Mouse (Mus musculus) left cerebral cortex, adult 8-10 months (tissue): ENCODE data around the gene Dnttip1. TPM values are rescaled to one million over a fixed set of nuclear protein-coding genes. Genes with fewer than 3 reads are reported as not detected.
"Not testable (repeated sequence)": the region's sequence is repeated elsewhere in the genome, so short reads cannot be mapped to it uniquely, and the experiment has no call there.

ENCODE experiments used
- DNase-seq, 2 experiments: peaks; one replicate each; pipeline ENCODE4 v3.0.0; 2022; ENCODE audit warnings: low spot score in 2 of 2
- total RNA-seq, 4 experiments: library from RNA; stranded (reverse); gene quantifications; 2 replicates each; pipeline ENCODE4 v1.2.4; 2022

Gene Dnttip1
- total RNA-seq = 10 to 100 TPM; 32.2 to 38.7 (median 35.5) TPM

DNA sequence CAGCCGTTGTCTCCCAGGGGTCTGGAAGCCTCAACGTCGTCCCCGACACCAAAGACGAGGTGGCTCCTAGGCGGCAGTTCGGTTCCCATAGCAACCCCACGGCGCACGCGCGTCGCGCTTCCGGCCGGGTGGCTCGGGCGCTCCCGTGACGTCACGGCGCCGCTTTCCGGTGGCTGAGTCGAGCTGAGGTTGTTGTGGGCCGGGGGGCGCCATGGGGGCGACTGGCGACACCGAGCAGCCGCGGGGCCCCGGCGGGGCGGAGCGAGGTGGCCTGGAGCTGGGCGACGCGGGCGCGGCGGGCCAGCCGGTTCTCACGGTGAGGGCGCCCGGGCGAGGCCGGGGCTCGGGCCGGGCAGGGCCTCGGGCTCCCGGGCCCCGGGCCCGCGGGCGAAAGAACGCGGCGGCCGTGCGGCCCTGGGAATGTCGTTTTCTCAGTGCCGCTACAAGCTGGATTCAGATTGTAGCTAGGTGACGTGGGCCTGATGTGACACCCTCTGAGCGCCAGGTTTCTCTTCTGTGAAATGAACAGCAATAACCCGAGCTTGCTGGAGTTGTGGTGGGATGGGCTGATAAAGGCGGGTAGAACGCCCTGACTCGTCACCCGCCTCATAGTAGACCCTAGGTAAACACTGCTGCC lies at the start of gene Dnttip1, which contains the start of gene Wfdc3:
Gene Dnttip1, plus strand, starts transcription at position 141 of the 637 bp plus-strand sequence.
Gene Wfdc3, minus strand, starts transcription at position 89 of the 637 bp plus-strand sequence.
- peak; percentile 90 for DNase-seq

GRCm38 (mm10) chr2:164698201-164698600 lies 47.6 kb upstream of the Dnttip1 start, which contains the start of gene Spint4:
Gene Spint4, plus strand, starts transcription at chr2:164698501.
- DNase-seq = no peak

- DNase-seq = no peak
Measured at GRCm38 (mm10) chr2:164700959-164701358, 44.8 kb upstream of the Dnttip1 start.

- DNase-seq = no peak
Measured at GRCm38 (mm10) chr2:164701761-164702160, 44.0 kb upstream of the Dnttip1 start.

GRCm38 (mm10) chr2:164704235-164704634 lies 41.5 kb upstream of the Dnttip1 start:
- no peak for DNase-seq

DNA sequence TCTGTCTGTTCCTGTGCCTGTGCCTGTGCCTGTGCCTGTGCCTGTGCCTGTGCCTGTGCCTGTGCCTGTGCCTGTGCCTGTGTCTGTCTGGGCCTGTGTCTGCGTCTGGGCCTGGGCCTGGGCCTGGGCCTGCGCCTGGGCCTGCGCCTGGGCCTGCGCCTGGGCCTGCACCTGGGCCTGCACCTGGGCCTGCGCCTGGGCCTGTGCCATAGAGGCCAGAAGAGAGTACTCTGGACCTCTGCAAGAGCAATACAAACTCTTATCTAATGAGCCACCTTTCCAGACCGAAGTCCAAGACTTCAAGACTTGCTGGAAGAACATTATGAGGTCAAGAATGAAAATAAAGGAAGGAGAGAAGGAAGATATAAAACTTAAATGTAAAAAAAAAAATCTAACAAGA lies 40.5 kb upstream of the Dnttip1 start:
- no peak for DNase-seq

DNA sequence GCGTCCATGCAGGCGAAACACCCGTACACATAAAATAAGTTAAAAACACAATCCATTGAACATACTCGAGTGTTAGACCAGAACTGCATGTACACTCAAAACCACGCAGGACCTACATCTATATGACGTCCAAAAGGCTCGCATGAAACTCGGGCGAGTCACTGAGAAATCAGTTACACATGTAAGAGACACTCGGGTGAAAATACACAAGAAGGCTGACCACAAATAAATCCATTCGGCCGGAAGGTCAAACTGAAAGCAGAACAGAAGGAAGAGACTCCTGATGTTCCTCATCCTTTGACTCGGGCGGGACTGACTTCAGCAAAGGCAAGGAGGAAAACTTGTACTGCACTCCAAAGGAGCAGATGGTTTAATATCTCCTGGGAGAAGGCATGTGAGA lies 39.8 kb upstream of the Dnttip1 start:
- DNase-seq = no peak

- no peak for DNase-seq
Measured at GRCm38 (mm10) chr2:164715005-164715404, 30.8 kb upstream of the Dnttip1 start, which contains the start of gene Spint5. Gene Spint5, plus strand, starts transcription at chr2:164715305.

- DNase-seq = not testable (repeated sequence)
Measured at GRCm38 (mm10) chr2:164716194-164716786, 29.5 kb upstream of the Dnttip1 start.

DNA sequence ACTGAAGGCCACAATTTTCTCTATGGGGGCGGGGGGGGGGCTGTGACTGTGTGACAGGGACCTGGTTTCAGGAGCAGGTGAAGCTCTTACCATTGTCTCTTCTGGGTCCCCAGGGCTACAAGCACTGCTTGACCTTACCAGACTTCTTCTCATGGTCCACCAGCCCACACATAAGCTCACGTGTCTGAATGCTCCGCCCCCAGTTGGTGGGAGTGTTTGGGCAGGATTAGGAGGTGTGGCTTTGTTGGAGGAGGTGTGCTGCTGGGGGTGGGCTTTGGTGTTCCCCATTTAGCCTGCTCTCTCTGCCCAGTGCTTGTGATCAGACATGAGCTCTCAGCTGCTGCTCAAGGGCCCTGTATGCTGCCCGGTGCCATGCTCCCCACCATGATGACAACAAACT lies 22.5 kb upstream of the Dnttip1 start:
- no peak for DNase-seq

- peak in 1 of 2 experiments; percentile 30 for DNase-seq
Measured at GRCm38 (mm10) chr2:164725895-164726619, 19.7 kb upstream of the Dnttip1 start.

- no peak for DNase-seq
Measured at GRCm38 (mm10) chr2:164731719-164732118, 14.1 kb upstream of the Dnttip1 start.

DNA sequence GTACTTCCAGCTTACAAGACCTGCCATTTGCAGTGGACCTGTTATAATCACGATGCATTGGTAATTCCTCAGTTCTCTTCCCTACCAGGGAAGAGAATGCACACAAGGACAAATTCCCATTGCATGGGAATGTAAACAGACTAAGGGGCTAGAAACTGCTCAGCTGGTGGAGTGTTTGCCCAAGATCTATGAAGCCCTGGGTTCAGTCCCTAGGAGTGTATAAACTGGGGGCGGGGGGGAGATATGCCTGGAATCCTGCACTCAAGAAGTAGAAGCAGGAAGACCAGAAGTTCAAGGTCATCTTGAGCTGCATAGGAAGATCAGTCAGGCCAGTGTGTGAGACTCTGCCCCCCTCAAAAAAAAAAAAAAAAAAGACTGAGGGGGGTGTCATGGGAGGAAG lies 12.5 kb upstream of the Dnttip1 start:
- no peak for DNase-seq

DNA sequence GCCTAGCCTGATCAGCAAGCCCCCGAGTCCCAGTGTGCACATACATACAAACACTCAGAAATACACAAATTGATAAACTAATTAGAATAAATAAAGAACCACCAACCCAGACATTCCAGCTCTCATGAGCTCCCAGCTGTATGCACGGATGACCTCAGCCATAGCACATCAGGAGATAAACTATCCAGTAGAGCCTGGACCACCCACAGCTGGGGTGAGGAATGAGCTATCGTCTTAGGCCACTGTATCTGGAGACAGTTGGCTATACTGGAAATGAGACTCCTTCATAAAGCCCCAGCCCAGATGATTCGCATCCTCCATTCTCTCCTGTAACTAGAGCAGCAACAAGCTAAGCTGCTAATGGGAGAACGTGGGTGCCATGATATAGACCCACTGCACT lies 10.9 kb upstream of the Dnttip1 start:
- DNase-seq = no peak

GRCm38 (mm10) chr2:164735446-164735845 lies 10.3 kb upstream of the Dnttip1 start:
- no peak for DNase-seq

GRCm38 (mm10) chr2:164737377-164738090 lies 8.2 kb upstream of the Dnttip1 start:
- no peak for DNase-seq

- no peak for DNase-seq
Measured at GRCm38 (mm10) chr2:164739876-164740275, 5.9 kb upstream of the Dnttip1 start.

DNA sequence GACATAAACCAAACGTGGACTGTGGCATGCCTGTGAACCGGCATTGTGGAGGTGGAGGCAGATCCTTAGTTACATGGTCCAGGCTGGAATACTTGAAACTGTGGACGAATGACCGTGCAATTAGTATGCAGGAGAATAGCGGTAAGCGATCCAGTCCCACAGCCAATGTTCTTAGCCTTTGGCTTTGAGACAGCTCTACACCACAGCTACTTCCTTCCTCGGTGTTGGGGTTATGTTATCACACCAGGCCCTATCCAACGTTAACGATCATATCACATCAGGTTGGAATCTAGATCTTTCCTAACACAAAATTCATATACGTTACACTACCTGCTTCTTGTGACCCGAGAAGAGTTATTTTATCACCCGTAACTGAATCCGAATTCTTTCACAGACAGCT lies 796 bp upstream of the Dnttip1 start:
- no peak for DNase-seq

DNA sequence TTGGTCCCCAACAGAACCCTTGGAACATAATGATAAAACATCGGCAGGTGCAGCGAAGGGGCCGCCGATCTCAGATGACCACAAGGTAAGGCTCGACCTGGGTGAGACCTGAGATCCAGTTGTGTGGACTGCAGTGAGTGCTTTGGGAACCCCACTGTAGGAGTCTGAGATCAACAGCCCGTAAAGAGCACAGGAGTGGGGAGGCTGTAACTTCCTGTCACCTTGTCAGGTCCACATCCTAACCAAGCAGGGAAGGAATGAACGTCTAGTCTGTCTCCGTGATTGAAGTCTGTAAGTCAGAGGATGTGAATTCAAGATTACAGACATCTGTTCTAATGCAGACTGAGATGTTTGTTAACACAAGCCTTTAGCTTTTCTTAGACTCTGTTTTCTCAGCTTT lies 910 bp downstream of the Dnttip1 start:
- no peak for DNase-seq

DNA sequence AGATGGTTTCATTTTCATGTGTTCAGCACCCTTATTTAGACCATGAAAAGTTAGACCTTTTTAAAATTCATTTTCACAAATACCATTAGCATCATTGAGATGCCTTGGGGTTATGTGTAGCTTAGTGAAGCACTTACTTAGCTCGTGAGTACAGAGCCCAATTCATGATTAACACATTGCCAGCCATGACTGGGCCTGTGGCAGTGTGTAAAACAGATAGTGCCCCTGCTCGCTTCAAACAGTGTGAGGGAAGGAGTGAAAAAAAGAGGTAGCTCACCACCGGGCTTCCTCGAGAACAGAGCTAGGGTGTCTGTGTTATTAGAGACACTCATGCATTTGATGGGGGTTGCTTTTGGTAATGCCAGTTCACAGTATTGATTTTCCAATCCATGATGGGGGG lies 2.4 kb downstream of the Dnttip1 start:
- DNase-seq = no peak

DNA sequence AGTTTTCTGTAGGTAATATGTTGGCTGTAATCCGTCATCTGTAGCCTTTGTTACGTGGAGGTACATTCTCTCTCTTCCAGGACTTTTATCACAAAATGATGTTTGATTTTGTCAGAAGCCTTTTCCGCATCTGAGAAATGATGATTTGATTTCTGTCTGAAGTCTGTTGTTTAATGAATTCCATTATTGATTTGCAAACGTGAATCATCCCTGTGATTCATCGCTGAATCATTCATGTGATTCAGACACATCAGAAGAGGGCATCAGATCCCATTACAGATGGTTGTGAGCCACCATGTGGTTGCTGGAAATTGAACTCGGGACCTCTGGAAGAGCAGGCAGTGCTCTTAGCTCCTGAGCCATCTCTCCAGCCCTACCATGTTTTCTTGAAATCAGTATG lies 3.2 kb downstream of the Dnttip1 start:
- DNase-seq = no peak

DNA sequence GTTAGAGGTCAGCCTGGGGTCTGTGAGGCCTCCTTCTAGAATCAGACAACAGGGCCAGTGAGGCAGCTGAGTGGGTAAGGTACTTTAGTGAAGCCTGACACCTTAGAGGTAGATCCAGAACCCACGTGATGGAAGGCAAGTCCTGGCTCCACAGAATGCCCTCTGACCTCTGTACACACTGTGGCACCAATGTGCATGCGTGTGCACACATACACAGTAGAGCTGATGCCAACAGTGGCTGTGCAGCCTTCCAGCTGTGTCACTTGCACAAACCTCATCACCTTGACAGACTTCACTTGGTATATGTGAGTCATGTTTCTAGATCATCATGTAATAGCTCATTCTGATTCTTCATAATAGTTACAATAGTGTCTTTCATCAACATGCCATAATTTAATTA lies 6.7 kb downstream of the Dnttip1 start:
- no peak for DNase-seq
